Mouse (Mus musculus): ENCODE measurements around the gene Smyd4.

GRCm38 (mm10) chr11:75340698-75341345, 7.4 kb upstream of the Smyd4 start:
- TF ChIP-seq MAX (IDR thresholded peaks at IDR 0.05) (no peak), CTCF (IDR thresholded peaks at IDR 0.05; ENCODE audit: control insufficient read depth, insufficient read depth, insufficient read length) (no peak), MYOG (IDR thresholded peaks at IDR 0.05; ENCODE audit: control insufficient read depth, extremely low read depth, insufficient read length) (no peak), USF1 (IDR thresholded peaks at IDR 0.05; ENCODE audit: low read depth) (no peak), CEBPB (IDR thresholded peaks at IDR 0.05; ENCODE audit: low read depth) (no peak)
